13 mouse cellular contexts compared by ENCODE assay signal in the genomic region with DNA sequence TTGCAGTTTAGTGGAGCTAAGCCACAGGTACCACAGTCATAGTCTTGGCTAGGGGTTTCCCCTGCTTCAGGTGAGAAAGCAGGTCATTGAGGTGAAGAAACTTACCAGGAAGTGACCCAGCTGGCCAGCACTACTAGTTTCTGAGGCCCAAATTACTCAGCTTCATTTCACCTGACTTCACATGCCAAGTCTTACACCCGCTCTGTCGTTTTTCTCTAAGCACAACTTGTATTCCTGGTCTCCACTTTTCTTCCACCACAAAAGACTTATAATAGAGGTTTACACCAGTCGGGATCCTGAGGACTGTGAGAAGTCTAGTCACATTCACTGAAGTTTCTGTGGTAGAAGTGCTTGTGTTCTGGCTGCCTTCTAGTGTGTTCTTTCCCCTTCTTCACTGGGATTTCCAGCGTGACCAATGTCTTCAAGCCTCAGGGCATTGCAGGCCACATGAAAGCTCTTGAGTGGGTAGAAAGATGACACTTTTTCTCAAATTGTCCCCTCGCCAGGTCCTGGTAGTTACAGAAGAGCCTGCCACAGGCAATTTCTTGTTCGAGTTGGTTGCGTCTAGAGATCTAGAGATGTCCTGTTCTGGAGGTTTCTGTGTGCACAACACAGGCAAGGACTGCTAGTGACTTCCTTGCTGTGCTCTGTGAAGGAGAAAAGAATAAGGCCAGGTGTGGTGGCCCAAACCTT.
"Had no signal": no experiment of that assay in that cellular context is flagged by ENCODE, and none has a peak within 500 bp of the region (broad histone marks: within the 10 kb centered on the region; RNA-seq: fewer than 3 reads in every experiment).

No protein-coding gene starts in this region.

- H3K9me3 ChIP-seq: limb, embryonic 12.5 days; midbrain, embryonic 15.5 days; neural tube, embryonic 13.5 days had no signal

- H3K9ac ChIP-seq: limb, embryonic 12.5 days; liver, embryonic 14.5 days; midbrain, embryonic 15.5 days; neural tube, embryonic 13.5 days had no signal

- H3K4me1 ChIP-seq: midbrain, embryonic 15.5 days had no signal

- H3K4me3 ChIP-seq: layer of hippocampus, adult 2 months; limb, embryonic 12.5 days; midbrain, embryonic 15.5 days; neural tube, embryonic 13.5 days had no signal

- H3K36me3 ChIP-seq: limb, embryonic 12.5 days; midbrain, embryonic 15.5 days; neural tube, embryonic 13.5 days had no signal

- H3K4me2 ChIP-seq: limb, embryonic 12.5 days; midbrain, embryonic 15.5 days; neural tube, embryonic 13.5 days had no signal

- DNase-seq: kidney, postnatal 4 days; liver; lung, adult 2 months; lung, postnatal 36 days; retina, postnatal 1 day; right cerebral cortex, postnatal 4 days; thymus, postnatal 36 days had no signal

- H3K27ac ChIP-seq: kidney, postnatal 0 days; layer of hippocampus, adult 2 months; limb, embryonic 12.5 days; liver, embryonic 14.5 days; midbrain, embryonic 15.5 days; neural tube, embryonic 13.5 days had no signal

- ATAC-seq: midbrain, embryonic 15.5 days had no signal
